9 mouse cellular contexts compared by ENCODE assay signal in genomic region chr15:100303428-100304018, GRCm38 (mm10). TPM values are rescaled to one million over a fixed set of nuclear protein-coding genes. Genes with fewer than 3 reads are reported as not detected.
DNase-seq lines count a peak whose midpoint lies in the region; ATAC-seq lines count a peak whose summit lies in the region.
"Had no signal": no experiment of that assay in that cellular context is flagged by ENCODE, and none has a peak within 500 bp of the region (broad histone marks: within the 10 kb centered on the region; RNA-seq: fewer than 3 reads in every experiment).

No protein-coding gene starts in this region.

- H3K4me1 ChIP-seq in embryonic facial prominence, embryonic 13.5 days, result peaks cover 8% of the 10 kb centered on the region; the same call in 1 of the 2 replicates
- peaks cover 2% of the 10 kb centered on the region; the same call in 1 of the 2 replicates for H3K4me1 ChIP-seq in hindbrain, embryonic 16.5 days (ENCODE audit: control insufficient read depth, insufficient read depth, low read depth, low read length)
- peaks cover 8% of the 10 kb centered on the region for H3K4me1 ChIP-seq in midbrain, embryonic 16.5 days (ENCODE audit: control insufficient read depth, insufficient read depth, low read length)

- peak overlapping the region; percentile 56 for H3K4me3 ChIP-seq in embryonic facial prominence, embryonic 13.5 days
- H3K4me3 ChIP-seq in hindbrain, embryonic 16.5 days (ENCODE audit: low read length), result peak overlapping the region; percentile 57
- H3K4me3 ChIP-seq in midbrain, embryonic 16.5 days (ENCODE audit: low read depth, low read length), result peak overlapping the region; percentile 53

- peak; percentile 14 to 23 for DNase-seq in layer of hippocampus, postnatal 10 days (ENCODE audit: low spot score in 2 of 2)
- no peak for DNase-seq in layer of hippocampus, adult 8-10 months (ENCODE audit: low spot score in 2 of 2)
- DNase-seq in adrenal gland, postnatal 10 days, result no peak
- no peak for DNase-seq in retina, postnatal 1 day
- DNase-seq in adrenal gland, postnatal 25 days, result no peak

- ATAC-seq in embryonic facial prominence, embryonic 13.5 days (ENCODE audit: insufficient number of reproducible peaks, insufficient read depth, low FRiP score, low TSS enrichment, low read depth), result no peak
- ATAC-seq in hindbrain, embryonic 16.5 days, result no peak
- no peak for ATAC-seq in midbrain, embryonic 16.5 days

- no peaks in the 10 kb centered on the region for H3K27me3 ChIP-seq in embryonic facial prominence, embryonic 13.5 days
- no peaks in the 10 kb centered on the region for H3K27me3 ChIP-seq in hindbrain, embryonic 16.5 days (replicated peaks; ENCODE audit: control insufficient read depth, insufficient read depth, low read length)
- H3K27me3 ChIP-seq in midbrain, embryonic 16.5 days (ENCODE audit: control insufficient read depth, insufficient read depth, low read depth, low read length), result no peaks in the 10 kb centered on the region

- peak overlapping the region; percentile 75 for H3K9ac ChIP-seq in embryonic facial prominence, embryonic 13.5 days
- H3K9ac ChIP-seq in hindbrain, embryonic 16.5 days (ENCODE audit: low read depth, low read length), result no peak overlapping the region
- H3K9ac ChIP-seq in midbrain, embryonic 16.5 days (ENCODE audit: low read depth, low read length), result no peak overlapping the region

- H3K4me2 ChIP-seq in embryonic facial prominence, embryonic 13.5 days, result peak overlapping the region; percentile 82
- peak overlapping the region; percentile 74 for H3K4me2 ChIP-seq in hindbrain, embryonic 16.5 days (ENCODE audit: low read length)
- peak overlapping the region; percentile 78 for H3K4me2 ChIP-seq in midbrain, embryonic 16.5 days (ENCODE audit: low read length)

- H3K36me3 ChIP-seq in embryonic facial prominence, embryonic 13.5 days, result no peaks in the 10 kb centered on the region
- H3K36me3 ChIP-seq in hindbrain, embryonic 16.5 days (ENCODE audit: control insufficient read depth, insufficient read depth, low read length), result no peaks in the 10 kb centered on the region
- no peaks in the 10 kb centered on the region for H3K36me3 ChIP-seq in midbrain, embryonic 16.5 days (ENCODE audit: control insufficient read depth, insufficient read depth, low read length)

- 49% methylated on average over 8 of the region's 8 CpGs for WGBS in embryonic facial prominence, embryonic 13.5 days
- whole genome bisulfite sequencing in hindbrain, embryonic 16.5 days, result 49% methylated on average over 8 of the region's 8 CpGs
- WGBS in midbrain, embryonic 16.5 days, result 46% methylated on average over 8 of the region's 8 CpGs

- H3K9me3 ChIP-seq in embryonic facial prominence, embryonic 13.5 days, result no peaks in the 10 kb centered on the region
- no peaks in the 10 kb centered on the region for H3K9me3 ChIP-seq in hindbrain, embryonic 16.5 days (ENCODE audit: control insufficient read depth, low read length)
- H3K9me3 ChIP-seq in midbrain, embryonic 16.5 days (replicated peaks; ENCODE audit: control insufficient read depth, low read length, poor library complexity, severe bottlenecking), result no peaks in the 10 kb centered on the region

- peak overlapping the region; percentile 78 for H3K27ac ChIP-seq in embryonic facial prominence, embryonic 13.5 days
- H3K27ac ChIP-seq in hindbrain, embryonic 16.5 days (ENCODE audit: low read depth, low read length), result no peak overlapping the region
- peak overlapping the region; percentile 89; the same call in 1 of the 2 replicates for H3K27ac ChIP-seq in midbrain, embryonic 16.5 days (ENCODE audit: low read length)

RNA-seq across cellular contexts. Expression of gene Mettl7a1, which starts 0.4 kb away (rescaled TPM):
- total RNA-seq in layer of hippocampus, postnatal 10 days (2021), result 10 to 100 TPM; 13.8 to 16.1 TPM
- total RNA-seq in layer of hippocampus, adult 8-10 months (2022), result 10 to 100 TPM; 35.0 to 49.9 (median 40.9) TPM
- 5.2 and 5.7 TPM in 2 replicates for polyA plus RNA-seq in embryonic facial prominence, embryonic 13.5 days (2015; fragmentation: Nextera tagmentation; extraction: Ambion mirVana)
- polyA plus RNA-seq in hindbrain, embryonic 16.5 days (2015; fragmentation: Nextera tagmentation; extraction: Ambion mirVana), result 3.5 TPM in 2 replicates
- 3.7 and 4.8 TPM in 2 replicates for polyA plus RNA-seq in midbrain, embryonic 16.5 days (2015; fragmentation: Nextera tagmentation; extraction: Ambion mirVana)
- total RNA-seq in adrenal gland, postnatal 10 days (2021), result 10 to 100 TPM; 67.7 to 72.2 TPM
- total RNA-seq in adrenal gland, postnatal 25 days (2021), result 76.6 and 111 TPM in 2 replicates

RNA-seq across cellular contexts. Expression of gene Tmprss12, which starts 22.9 kb away (rescaled TPM):
- not detected for total RNA-seq in layer of hippocampus, postnatal 10 days (2021)
- total RNA-seq in layer of hippocampus, adult 8-10 months (2022), result not detected
- polyA plus RNA-seq in embryonic facial prominence, embryonic 13.5 days (2015; fragmentation: Nextera tagmentation; extraction: Ambion mirVana), result not detected in 2 replicates
- not detected in 2 replicates for polyA plus RNA-seq in hindbrain, embryonic 16.5 days (2015; fragmentation: Nextera tagmentation; extraction: Ambion mirVana)
- not detected in 2 replicates for polyA plus RNA-seq in midbrain, embryonic 16.5 days (2015; fragmentation: Nextera tagmentation; extraction: Ambion mirVana)
- total RNA-seq in adrenal gland, postnatal 10 days (2021), result not detected
- not detected in 2 replicates for total RNA-seq in adrenal gland, postnatal 25 days (2021)
- total RNA-seq: layer of hippocampus, postnatal 36 days had no signal

RNA-seq across cellular contexts. Expression of gene Mettl7a3, which starts 31.2 kb away (rescaled TPM):
- total RNA-seq in layer of hippocampus, postnatal 10 days (2021), result not detected
- under 1 TPM in 1 of 4 experiments, not detected in 3; 0.98 TPM for total RNA-seq in layer of hippocampus, adult 8-10 months (2022)
- polyA plus RNA-seq in embryonic facial prominence, embryonic 13.5 days (2015; fragmentation: Nextera tagmentation; extraction: Ambion mirVana), result 0.15 and 0.28 TPM in 2 replicates
- 0.09 TPM in 1 of 2 replicates, not detected in the other for polyA plus RNA-seq in hindbrain, embryonic 16.5 days (2015; fragmentation: Nextera tagmentation; extraction: Ambion mirVana)
- polyA plus RNA-seq in midbrain, embryonic 16.5 days (2015; fragmentation: Nextera tagmentation; extraction: Ambion mirVana), result not detected in 2 replicates
- under 1 TPM; 0.18 to 0.64 TPM for total RNA-seq in adrenal gland, postnatal 10 days (2021)
- not detected in 2 replicates for total RNA-seq in adrenal gland, postnatal 25 days (2021)

RNA-seq across cellular contexts. Expression of gene Methig1, which starts 49.4 kb away (rescaled TPM):
- total RNA-seq in layer of hippocampus, postnatal 10 days (2021), result not detected
- total RNA-seq in layer of hippocampus, adult 8-10 months (2022), result not detected
- not detected in 2 replicates for polyA plus RNA-seq in embryonic facial prominence, embryonic 13.5 days (2015; fragmentation: Nextera tagmentation; extraction: Ambion mirVana)
- polyA plus RNA-seq in hindbrain, embryonic 16.5 days (2015; fragmentation: Nextera tagmentation; extraction: Ambion mirVana), result not detected in 2 replicates
- polyA plus RNA-seq in midbrain, embryonic 16.5 days (2015; fragmentation: Nextera tagmentation; extraction: Ambion mirVana), result not detected in 2 replicates
- under 1 TPM in 1 of 2 experiments, not detected in 1; 0.67 TPM for total RNA-seq in adrenal gland, postnatal 10 days (2021)
- 0.64 TPM in 1 of 2 replicates, not detected in the other for total RNA-seq in adrenal gland, postnatal 25 days (2021)
- total RNA-seq: layer of hippocampus, postnatal 36 days had no signal

RNA-seq across cellular contexts. Expression of gene Mettl7a2, which starts 49.5 kb away (rescaled TPM):
- total RNA-seq in layer of hippocampus, postnatal 10 days (2021), result under 1 TPM in 1 of 2 experiments, not detected in 1; 0.39 TPM
- total RNA-seq in layer of hippocampus, adult 8-10 months (2022), result 1 to 10 TPM in 2 of 4 experiments, under 1 TPM in 1, not detected in 1; 0.94 to 1.2 (median 1.1) TPM
- polyA plus RNA-seq in embryonic facial prominence, embryonic 13.5 days (2015; fragmentation: Nextera tagmentation; extraction: Ambion mirVana), result not detected in 2 replicates
- polyA plus RNA-seq in hindbrain, embryonic 16.5 days (2015; fragmentation: Nextera tagmentation; extraction: Ambion mirVana), result not detected in 2 replicates
- not detected in 2 replicates for polyA plus RNA-seq in midbrain, embryonic 16.5 days (2015; fragmentation: Nextera tagmentation; extraction: Ambion mirVana)
- total RNA-seq in adrenal gland, postnatal 10 days (2021), result 1 to 10 TPM; 1.2 to 1.8 TPM
- total RNA-seq in adrenal gland, postnatal 25 days (2021), result 1.0 and 2.4 TPM in 2 replicates

Comparison
In these comparisons a context has a peak if more than half of its experiments do, and no peak if none do; other contexts are left out.
1. DNase-seq: peak in layer of hippocampus, postnatal 10 days (2 of 2); none in layer of hippocampus, adult 8-10 months (0 of 2), adrenal gland, postnatal 10 days (single experiment), retina, postnatal 1 day (single experiment) and adrenal gland, postnatal 25 days (single experiment).
2. Peak in every context shown above with its lines, with median percentiles within 50 percentile points of each other: H3K4me2 ChIP-seq and H3K4me3 ChIP-seq.